Mouse (Mus musculus): ENCODE results near the gene Leng9. TPM values are rescaled to one million over a fixed set of nuclear protein-coding genes. Genes with fewer than 3 reads are reported as not detected.

Leng9 gene
- total RNA-seq, 2 experiments from 2014 or later = 2.5 to 3.2 TPM

DNA sequence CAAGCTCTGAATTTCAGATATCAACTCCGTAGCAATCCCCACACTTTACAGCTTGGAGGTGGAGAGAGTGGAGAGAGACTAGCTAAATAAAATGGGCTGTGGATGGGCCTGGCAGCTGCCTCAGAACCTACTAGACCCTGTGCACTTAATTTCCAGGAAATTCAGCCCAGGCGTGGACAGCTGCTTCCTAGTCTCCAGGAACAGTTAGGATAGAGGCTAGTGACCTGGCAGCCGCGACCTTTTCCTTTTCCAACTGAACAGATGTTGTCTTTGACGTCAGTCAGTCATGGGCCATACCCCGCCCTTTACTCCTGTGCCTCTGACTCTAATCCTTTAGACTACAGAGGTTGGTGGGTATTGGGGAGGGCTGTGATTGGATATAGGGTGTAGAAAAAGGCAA lies 21.3 kb downstream of the Leng9 start:
- peak; percentile 55 for DNase-seq (ENCODE audit: low spot score)
- intact Hi-C loops (cut with DNase I) = no loop called here

DNA sequence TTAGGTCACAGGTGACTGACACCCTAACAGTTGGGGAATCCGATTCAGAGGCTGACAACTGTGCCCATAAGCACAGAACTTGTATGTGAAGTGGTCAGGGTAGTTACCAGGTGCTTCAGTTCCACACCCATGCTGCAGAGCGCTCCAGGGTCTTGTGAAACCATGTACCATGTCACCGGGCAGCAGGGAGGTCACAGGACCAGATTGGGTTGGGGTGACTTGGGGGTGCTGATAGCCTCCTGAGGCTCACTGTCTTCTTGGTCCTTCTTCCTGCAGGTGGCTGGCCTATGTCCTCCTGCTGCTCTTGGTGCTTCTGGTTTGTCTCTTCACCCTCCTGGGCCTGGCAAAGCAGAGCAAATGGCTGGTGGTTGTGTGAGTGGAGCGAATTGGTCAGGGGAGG lies 22.3 kb downstream of the Leng9 start:
- intact Hi-C loops (cut with DNase I) = no loop called here
- no peak for DNase-seq (ENCODE audit: low spot score)

DNA sequence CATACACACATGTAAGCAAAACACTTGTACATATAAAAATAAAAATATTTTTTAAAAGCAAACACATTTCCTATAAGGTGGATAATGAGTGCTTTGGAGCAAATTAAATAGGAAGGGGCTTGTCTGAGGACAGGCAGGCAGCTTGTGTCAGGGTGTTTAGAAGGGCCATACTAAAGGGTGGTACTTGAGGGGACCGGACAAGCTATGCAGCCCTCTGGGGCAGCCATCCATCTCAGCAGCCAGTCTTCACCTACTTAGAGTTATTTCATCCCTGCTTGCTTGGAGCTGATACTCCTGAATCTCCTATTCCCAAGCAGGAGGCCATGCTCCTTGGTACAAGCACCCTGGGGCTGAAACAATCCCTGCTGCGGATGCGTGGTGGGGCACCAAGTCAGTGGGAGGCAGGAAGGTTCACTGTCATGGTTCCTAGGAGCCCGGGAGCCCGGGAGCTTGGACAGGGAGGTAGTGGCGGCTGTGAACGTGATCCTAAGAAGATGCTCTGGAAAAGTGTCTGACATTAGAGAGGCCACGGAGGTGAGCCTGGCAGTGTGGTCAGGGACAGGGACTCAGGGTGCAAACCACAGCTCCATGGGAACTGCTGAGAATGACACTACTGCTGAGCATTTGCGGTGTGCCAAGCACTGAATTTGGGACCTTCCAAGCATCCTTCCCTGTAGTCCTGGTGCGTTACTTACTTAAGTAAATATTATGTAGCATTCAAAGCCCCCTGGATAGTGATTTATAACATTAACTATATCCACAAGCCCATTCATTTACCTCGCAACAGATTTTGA lies 23.0 kb downstream of the Leng9 start:
- intact Hi-C loops (cut with DNase I) = no loop called here
- no peak for DNase-seq (ENCODE audit: low spot score)

DNA sequence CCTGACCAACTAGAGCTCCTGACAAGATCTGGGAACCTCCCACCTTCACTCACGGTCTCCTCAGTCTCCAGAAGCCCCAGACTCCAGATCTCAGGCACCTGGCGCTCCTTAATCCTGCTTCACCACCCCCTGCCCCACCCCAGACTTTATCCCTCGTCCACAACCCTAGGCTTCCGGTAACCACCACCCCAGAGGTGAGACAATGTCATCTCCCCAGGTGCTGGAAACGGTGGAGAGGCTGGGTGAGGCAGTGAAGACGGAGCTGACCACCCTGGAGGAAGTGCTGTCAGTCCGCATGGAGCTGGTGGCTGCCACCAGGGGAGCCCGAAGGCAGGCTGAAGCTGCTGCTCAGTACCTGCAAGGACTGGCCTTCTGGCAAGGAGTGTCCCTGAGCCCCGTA lies 24.9 kb downstream of the Leng9 start:
- no peak for DNase-seq (ENCODE audit: low spot score)
- intact Hi-C loops (cut with DNase I) = loop anchor here (2.0 kb wide), 1 partner anchor 23 kb away; no protein-coding TSS in a partner anchor

DNA sequence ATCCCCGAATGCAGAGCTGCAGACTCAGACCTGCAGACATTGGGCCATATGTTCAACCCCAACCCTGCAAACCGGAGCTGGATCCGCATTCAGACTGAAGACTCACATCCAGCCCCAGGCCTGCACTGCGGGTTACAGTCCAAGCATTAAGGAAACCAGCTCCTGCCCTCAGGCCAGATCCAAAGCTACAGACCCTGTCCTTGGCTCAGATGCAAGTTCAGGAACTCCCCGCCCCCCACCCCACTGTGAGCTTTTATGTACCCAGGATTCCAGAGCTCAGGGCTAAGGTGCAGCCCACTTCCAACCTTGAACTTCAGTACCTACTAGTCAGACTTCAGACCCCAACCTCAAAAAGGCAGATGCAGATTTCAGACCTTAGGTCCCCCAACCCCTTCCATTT lies 25.3 kb downstream of the Leng9 start:
- DNase-seq (ENCODE audit: low spot score) = no peak
- intact Hi-C loops (cut with DNase I) = loop anchor here (2.0 kb wide), 1 partner anchor 22 kb away; no protein-coding TSS in a partner anchor

DNA sequence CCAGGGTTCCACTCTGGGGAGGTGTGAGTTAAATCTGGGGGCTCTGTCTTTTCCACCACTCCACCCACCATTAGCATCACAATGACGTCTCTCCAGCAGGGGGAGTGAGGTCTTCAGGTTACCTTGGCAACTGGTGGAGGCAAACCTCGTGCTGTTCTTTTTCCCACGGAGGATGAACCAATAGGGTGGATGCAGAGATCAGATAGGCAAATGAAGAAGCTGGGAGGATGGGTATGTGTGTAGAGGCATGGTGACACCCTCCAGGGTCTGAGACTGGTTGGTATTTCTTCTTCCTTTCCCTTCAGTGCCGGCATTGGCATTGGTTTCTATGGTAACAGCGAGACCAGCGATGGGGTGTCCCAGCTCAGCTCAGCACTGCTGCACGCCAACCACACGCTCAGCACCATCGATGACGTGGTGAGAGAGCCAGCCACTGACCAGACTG lies 25.8 kb downstream of the Leng9 start:
- intact Hi-C loops (cut with DNase I) = loop anchor here (2.0 kb wide), 1 partner anchor 22 kb away; no protein-coding TSS in a partner anchor
- DNase-seq (ENCODE audit: low spot score) = no peak

DNA sequence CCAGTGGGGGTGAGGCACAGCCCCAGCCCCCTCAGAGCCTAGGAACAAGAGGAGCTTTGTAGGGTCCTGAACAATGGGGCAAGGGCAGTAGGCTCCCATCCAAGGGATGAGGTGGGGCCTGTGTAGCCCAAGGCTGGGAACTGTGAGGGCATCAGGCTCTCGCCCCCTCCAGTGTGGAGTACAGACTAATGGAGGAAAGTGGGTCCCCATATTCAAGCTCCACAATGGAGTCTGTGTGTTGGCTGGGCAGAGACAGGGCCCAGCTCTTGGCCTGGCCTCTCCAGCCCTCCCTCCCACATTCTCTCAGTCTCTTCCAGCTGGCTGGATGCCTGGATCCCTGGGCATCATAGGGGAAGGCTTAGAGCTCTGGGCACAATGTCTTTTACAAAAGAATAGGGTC lies 26.4 kb downstream of the Leng9 start:
- intact Hi-C loops (cut with DNase I) = loop anchor here (2.0 kb wide), 1 partner anchor 21 kb away; no protein-coding TSS in a partner anchor
- DNase-seq (ENCODE audit: low spot score) = no peak

DNA sequence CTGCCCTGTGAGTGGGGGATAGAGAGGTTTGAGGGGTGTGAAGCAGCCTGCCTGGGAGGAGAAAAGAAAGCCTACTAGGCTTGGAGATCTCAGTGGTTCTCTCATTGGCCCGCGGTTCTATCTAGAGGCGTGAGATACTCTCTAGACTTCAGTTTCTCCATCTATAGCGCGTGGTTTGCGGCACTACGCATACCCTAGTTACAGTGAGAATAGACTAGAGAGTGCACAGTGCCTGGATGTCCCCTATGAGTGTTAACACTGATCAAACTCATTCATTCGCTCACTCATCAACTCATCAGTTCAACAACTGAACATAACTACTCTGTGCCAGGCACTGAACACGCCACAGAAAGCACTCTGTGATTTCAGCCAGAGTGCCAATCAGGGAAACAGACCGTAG lies 27.4 kb downstream of the Leng9 start:
- intact Hi-C loops (cut with DNase I) = no loop called here
- no peak for DNase-seq (ENCODE audit: low spot score)

DNA sequence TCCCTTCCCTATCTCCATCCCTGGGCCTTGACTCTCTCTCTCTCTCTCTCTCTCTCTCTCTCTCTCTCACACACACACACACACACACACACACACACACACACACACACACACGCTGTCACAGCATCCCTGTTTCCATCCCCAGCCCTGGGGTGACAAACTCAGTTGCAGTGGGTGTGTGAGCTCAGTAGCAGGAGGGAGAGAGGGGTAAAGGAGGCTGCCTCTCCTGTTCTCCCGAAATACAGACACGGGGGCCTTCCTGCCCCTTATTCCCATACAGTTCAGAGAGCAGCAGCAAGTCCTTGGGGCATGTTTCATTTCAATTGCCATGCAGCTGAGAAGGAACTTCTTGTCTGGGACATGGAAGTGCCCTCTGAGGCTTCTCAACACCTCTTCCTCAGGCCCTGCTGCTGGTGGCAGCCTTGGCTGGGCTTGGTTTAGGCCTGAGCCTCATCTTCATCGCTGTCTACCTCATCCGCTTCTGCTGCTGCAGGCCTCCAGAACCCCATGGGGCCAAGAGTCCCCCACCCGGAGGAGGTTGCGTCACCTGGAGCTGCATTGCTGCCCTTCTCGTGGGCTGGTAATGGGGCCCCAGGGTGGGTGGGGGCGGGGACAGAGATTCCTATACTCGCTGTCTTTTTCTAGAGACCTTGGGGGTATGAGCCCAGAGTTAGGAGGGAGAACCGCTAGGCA lies 28.0 kb downstream of the Leng9 start:
- intact Hi-C loops (cut with DNase I) = no loop called here
- no peak for DNase-seq (ENCODE audit: low spot score)

DNA sequence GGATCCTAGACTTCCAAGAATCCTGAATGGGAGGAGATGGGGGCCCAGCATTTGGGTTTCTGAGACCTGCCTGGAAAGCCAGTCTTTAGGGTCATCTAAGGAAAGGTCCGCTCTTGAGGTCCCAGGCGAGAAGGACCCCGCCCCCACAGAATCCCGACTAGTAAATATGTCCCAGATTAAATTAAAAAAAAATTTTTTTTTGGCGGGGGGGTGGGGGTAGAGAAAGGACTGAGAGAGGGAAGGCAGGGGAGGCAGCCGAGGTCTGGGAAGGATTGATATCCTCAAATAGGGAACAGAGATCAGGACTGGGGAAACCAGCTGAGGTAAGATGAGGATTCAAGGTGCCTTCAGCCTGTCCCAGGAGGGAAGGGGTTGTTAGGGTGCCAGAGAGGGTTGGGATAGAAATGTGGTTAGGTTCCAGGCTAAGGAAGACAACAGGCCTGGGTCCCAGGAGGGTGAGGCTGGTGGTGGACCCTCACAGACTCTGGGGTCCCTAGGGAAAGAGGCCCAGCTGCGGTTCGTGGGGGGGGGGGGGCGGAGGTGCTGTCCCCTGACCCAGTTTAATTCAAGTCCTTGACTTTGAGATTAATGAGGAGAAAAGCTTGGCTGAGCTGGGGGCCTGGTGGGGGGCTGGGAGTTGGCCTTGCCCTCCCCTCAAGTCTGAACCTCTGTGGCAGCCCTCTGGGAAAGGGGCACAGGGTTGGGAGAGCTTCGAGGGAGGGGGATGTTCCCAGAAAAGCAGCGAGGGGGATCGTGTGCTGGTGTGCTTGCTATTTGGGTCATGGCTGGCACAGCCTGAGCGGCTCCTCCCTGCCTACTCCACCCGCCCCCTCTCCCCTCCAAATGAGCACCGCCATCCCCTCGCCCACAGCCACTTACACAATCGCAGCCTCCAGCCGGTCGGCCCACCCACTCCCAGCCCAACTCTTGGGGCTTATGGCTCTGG lies 29.9 kb downstream of the Leng9 start:
- DNase-seq (ENCODE audit: low spot score) = no peak
- intact Hi-C loops (cut with DNase I) = no loop called here

DNA sequence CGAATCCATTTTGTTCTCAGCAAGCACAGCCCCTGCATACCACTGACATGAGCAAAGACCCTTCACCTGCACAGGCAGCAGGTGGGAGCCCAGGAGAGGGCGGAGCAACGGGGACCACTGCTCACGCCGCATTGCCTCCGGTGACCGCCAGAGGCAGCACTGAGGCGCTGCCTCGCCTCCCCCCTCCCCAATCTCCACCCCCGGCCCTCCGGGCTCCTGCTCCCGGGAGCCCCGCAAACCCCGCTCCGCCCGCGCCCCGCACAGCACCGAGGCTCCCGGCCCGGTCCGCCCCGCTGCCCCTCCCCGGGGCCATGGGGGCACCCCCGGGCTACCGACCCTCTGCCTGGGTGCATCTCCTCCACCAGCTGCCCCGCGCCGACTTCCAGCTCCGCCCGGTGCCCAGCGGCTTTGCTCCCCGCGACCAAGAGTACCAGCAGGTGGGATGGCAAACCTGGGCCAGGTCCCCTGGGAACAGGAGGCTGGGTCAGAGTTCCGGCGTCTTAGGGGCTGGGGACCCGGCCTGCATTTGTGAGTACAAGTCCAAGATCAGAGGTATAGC lies 30.8 kb downstream of the Leng9 start, which contains the start of gene Ttyh1:
Gene Ttyh1, plus strand, starts transcription at position 65 of the 559 bp plus-strand sequence.
- no peak for DNase-seq (ENCODE audit: low spot score)
- intact Hi-C loops (cut with DNase I) = no loop called here

DNA sequence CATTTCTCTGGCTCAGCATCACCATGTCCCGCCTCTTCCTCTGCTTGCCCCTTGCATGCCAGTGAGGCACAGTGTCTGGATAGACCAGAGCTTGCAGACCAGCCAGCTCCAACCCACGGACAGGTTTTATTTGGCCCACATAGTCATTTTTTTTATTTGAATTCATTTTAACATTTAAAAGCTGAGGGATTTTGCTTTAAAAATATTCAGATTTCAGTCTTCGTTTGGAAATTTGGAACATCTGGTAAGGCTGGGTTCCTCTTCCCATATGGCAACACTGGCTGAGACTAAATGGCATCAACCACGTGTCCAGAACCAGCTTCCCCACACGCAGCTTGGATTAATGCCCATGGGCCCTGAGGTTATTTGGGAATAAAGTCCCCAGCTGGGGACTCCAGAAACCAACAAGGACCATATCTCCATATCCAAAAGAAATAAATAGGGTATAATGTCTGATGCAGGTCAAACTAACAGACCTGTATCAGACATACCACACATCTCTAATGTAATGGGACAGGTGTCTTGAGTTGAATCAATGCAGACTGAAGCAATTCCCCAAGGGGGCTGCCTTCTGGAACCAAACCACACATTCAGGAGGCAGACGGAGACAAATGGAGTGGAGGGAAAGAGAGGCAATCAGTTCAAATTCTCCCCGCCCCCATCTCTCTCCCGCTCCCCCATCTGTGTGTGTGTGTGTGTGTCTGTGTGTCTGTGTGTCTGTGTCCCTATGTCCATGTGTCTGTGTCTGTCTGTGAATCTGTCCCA lies 32.9 kb downstream of the Leng9 start:
- intact Hi-C loops (cut with DNase I) = no loop called here
- no peak for DNase-seq (ENCODE audit: low spot score)

DNA sequence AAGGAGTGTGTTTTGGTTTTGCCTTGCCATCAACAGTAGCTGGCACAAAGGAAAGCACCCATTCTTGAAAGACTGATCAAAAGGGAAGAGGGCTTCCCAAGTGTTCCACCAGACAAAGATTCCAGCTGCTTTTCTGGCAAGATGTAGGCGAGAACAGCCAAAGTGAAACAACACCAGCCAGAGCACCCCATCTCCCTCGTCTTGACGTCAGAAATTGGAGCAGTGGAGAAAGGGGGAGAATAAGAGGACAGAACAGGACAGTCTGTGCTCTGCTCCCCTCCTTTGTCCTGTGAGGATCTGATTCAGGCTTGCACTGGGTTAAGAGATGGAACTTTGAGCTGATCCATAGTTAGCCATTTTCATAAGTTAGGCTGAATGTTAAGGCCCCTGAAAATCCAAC lies 38.4 kb downstream of the Leng9 start:
- intact Hi-C loops (cut with DNase I) = no loop called here
- no peak for DNase-seq (ENCODE audit: low spot score)

DNA sequence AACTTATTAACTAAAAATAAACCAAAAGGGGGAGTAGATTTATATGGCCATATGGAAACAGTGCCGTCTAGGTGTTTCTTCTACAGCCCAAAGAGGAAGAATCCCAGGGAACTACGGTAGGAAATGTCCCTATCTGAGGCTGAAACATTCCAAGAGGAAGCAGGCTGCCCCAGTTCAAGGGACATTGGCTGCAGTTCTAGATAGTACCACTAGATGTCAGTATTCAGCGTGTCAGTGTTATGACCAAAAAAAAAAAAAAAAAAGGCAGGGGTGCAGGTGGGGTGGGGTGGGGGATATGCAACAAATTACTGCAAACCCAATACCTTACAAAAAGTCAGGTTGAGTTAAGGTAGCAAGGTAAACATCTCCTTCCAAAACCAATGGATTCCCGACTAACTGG lies 46.8 kb downstream of the Leng9 start:
- DNase-seq (ENCODE audit: low spot score) = no peak
- intact Hi-C loops (cut with DNase I) = loop anchor here (2.0 to 5.0 kb wide), 3 partner anchors 21 to 323 kb away; no protein-coding TSS in a partner anchor

DNA sequence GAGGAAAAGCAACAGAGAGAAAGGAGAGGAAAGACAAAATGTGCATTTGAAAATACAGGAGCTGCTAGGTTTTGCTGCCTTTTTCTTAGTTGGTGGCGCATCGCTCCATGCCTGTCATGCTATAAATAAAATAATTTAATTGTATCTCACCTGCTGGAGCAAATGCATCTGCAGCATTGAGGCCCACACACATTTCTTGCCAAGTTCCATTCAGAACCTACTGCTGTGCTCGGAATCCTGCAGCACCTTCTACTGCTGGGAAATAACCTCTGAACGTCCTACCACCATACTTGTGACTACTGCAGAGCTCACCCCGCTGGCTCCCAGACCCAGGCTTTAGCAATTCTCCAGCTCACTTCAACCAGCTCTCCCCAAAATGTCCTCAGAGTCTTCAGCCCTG lies 49.0 kb downstream of the Leng9 start:
- no peak for DNase-seq (ENCODE audit: low spot score)
- intact Hi-C loops (cut with DNase I) = loop anchor here (5.0 kb wide), 1 partner anchor 46 kb away; no protein-coding TSS in a partner anchor

DNA sequence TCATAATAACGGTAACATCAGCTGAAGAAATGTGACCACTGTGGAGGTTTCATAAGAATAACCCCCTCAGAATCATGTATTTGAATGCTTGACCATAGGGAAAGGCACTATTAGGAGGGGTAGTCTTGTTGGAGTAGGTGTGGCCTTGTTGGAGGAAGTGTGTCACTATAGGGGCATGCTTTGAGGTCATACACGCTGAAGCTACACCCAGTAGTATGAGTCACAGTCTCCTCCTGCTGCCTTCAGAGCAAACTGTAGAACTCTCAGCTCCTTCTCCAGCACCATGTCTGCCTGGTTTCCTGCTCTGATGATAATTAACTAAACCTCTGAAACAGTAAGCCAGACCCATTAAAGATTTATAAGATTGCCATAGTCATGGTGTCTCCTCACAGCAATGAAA lies 51.3 kb downstream of the Leng9 start:
- no peak for DNase-seq (ENCODE audit: low spot score)
- intact Hi-C loops (cut with DNase I) = no loop called here

DNA sequence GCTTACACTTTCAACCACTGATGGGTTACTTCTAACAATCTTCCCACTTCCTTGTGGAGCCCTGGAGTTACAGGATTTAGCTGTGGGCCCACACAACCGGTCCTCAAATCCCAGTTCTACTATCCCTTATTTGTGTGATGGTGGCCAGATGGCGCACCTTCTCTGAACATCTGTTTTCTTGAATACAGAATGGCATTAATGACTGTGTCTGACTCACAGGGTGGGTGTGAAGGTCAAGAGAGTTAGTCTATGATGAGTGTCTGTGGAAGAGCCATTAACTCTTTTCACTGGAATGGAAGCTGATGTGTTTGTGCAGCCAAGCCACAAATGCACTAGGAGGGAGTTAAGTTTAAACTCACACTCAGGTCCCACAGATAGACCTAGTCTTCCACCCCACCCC lies 51.9 kb downstream of the Leng9 start:
- intact Hi-C loops (cut with DNase I) = no loop called here
- DNase-seq (ENCODE audit: low spot score) = no peak

All from heart, postnatal 25 days (tissue).